Mouse (Mus musculus): ENCODE measurements at regions not wholly inside any gene's neighbourhood (a gene's known extent, or its start where the extent isn't known, plus 50 kb on each side); places are given as distances from the start of the nearest gene placed in this dataset.

- Histone ChIP-seq H3K4me2 (replicated peaks) (no peak overlapping the region), H3K27me3 (no peaks in the 10 kb centered on the region), H3K4me1 (no peaks in the 10 kb centered on the region), H3K27ac (replicated peaks) (no peak overlapping the region), H3K9ac (no peak overlapping the region), H3K4me3 (replicated peaks) (no peak overlapping the region), H3K9me3 (replicated peaks) (no peaks in the 10 kb centered on the region), H3K36me3 (no peaks in the 10 kb centered on the region)
- ATAC-seq (ENCODE audit: insufficient number of reproducible peaks, low FRiP score, low TSS enrichment, low read depth) = no peak
- 74% methylated on average over 9 of the region's 9 CpGs for WGBS
Observed at GRCm38 (mm10) chr9:115600228-115600627, 290.0 kb upstream of the Stt3b start.

GRCm38 (mm10) chr9:115600826-115601225 is 290.6 kb upstream of the Stt3b start:
- no peak overlapping the region for H3K9ac ChIP-seq
- ATAC-seq (ENCODE audit: insufficient number of reproducible peaks, low FRiP score, low TSS enrichment, low read depth) = no peak

GRCm38 (mm10) chr9:115602772-115603171 is 292.6 kb upstream of the Stt3b start:
- Histone ChIP-seq H3K36me3 (no peaks in the 10 kb centered on the region), H3K9ac (no peak overlapping the region), H3K9me3 (replicated peaks) (no peaks in the 10 kb centered on the region), H3K4me1 (no peaks in the 10 kb centered on the region), H3K27me3 (no peaks in the 10 kb centered on the region), H3K27ac (replicated peaks) (no peak overlapping the region), H3K4me3 (replicated peaks) (no peak overlapping the region), H3K4me2 (replicated peaks) (no peak overlapping the region)
- ATAC-seq (ENCODE audit: insufficient number of reproducible peaks, low FRiP score, low TSS enrichment, low read depth) = no peak
- 93% methylated on average over 7 of the region's 7 CpGs for WGBS

More at GRCm38 (mm10) chr9:115600826-115601225, 290.6 kb upstream of the Stt3b start:
- no peak overlapping the region for H3K27ac ChIP-seq (replicated peaks)
- no peaks in the 10 kb centered on the region for H3K4me1 ChIP-seq
- 76% methylated on average over 2 of the region's 2 CpGs for WGBS
- H3K4me2 ChIP-seq (replicated peaks) = no peak overlapping the region
- no peaks in the 10 kb centered on the region for H3K27me3 ChIP-seq
- H3K4me3 ChIP-seq (replicated peaks) = no peak overlapping the region
- H3K9me3 ChIP-seq (replicated peaks) = no peaks in the 10 kb centered on the region
- H3K36me3 ChIP-seq = no peaks in the 10 kb centered on the region

GRCm38 (mm10) chr9:115604450-115604849 is 294.2 kb upstream of the Stt3b start:
- H3K27me3 ChIP-seq = no peaks in the 10 kb centered on the region
- WGBS = 68% methylated on average over 3 of the region's 3 CpGs
- H3K9ac ChIP-seq = no peak overlapping the region
- no peaks in the 10 kb centered on the region for H3K36me3 ChIP-seq
- ATAC-seq (ENCODE audit: insufficient number of reproducible peaks, low FRiP score, low TSS enrichment, low read depth) = no peak
- no peaks in the 10 kb centered on the region for H3K9me3 ChIP-seq (replicated peaks)
- H3K4me2 ChIP-seq (replicated peaks) = no peak overlapping the region
- H3K4me1 ChIP-seq = no peaks in the 10 kb centered on the region
- no peak overlapping the region for H3K4me3 ChIP-seq (replicated peaks)
- H3K27ac ChIP-seq (replicated peaks) = no peak overlapping the region

- no peaks in the 10 kb centered on the region for H3K9me3 ChIP-seq (replicated peaks)
- no peaks in the 10 kb centered on the region for H3K27me3 ChIP-seq
- H3K4me1 ChIP-seq = no peaks in the 10 kb centered on the region
- H3K27ac ChIP-seq (replicated peaks) = no peak overlapping the region
- 75% methylated on average over 14 of the region's 14 CpGs for WGBS
- H3K4me2 ChIP-seq (replicated peaks) = no peak overlapping the region
- no peak for ATAC-seq (ENCODE audit: insufficient number of reproducible peaks, low FRiP score, low TSS enrichment, low read depth)
- no peaks in the 10 kb centered on the region for H3K36me3 ChIP-seq
- no peak overlapping the region for H3K9ac ChIP-seq
- H3K4me3 ChIP-seq (replicated peaks) = no peak overlapping the region
Observed at GRCm38 (mm10) chr9:115604968-115605682, 294.9 kb upstream of the Stt3b start.

DNA sequence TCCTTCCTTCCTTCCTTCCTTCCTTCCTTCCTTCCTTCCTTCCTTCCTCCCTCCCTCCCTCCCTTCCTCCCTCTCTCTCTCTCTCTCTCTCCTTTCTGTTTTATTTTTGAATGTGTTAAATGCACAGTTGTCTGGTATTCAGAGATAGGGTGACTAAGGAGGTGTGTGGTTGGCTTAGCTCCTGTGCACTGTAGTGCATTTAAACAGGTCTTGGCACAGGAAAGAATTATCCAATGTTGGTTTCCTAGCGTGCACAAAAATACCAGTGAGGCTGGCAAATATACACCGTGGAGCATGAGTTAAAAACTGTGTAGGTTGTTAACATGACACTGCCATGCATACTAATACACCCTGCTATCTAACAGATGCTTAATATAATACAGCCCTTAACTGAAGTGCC is 297.7 kb upstream of the Stt3b start:
- H3K4me1 ChIP-seq = no peaks in the 10 kb centered on the region
- H3K4me2 ChIP-seq (replicated peaks) = no peak overlapping the region
- ATAC-seq (ENCODE audit: insufficient number of reproducible peaks, low FRiP score, low TSS enrichment, low read depth) = no peak
- no peaks in the 10 kb centered on the region for H3K36me3 ChIP-seq
- 66% methylated on average over 2 of the region's 2 CpGs for WGBS
- H3K27ac ChIP-seq (replicated peaks) = no peak overlapping the region
- no peaks in the 10 kb centered on the region for H3K9me3 ChIP-seq (replicated peaks)
- H3K27me3 ChIP-seq = no peaks in the 10 kb centered on the region
- no peak overlapping the region for H3K9ac ChIP-seq
- H3K4me3 ChIP-seq (replicated peaks) = no peak overlapping the region

GRCm38 (mm10) chr9:115608377-115608776 is 298.2 kb upstream of the Stt3b start:
- Histone ChIP-seq H3K9ac (no peak overlapping the region), H3K4me3 (replicated peaks) (no peak overlapping the region), H3K36me3 (no peaks in the 10 kb centered on the region), H3K9me3 (replicated peaks) (no peaks in the 10 kb centered on the region), H3K27ac (replicated peaks) (no peak overlapping the region), H3K27me3 (no peaks in the 10 kb centered on the region), H3K4me1 (no peaks in the 10 kb centered on the region), H3K4me2 (replicated peaks) (no peak overlapping the region)
- 81% methylated on average over 5 of the region's 5 CpGs for WGBS
- no peak for ATAC-seq (ENCODE audit: insufficient number of reproducible peaks, low FRiP score, low TSS enrichment, low read depth)

GRCm38 (mm10) chr9:115609904-115610303 is 299.4 kb upstream of the Gadl1 start:
- Histone ChIP-seq H3K36me3 (no peaks in the 10 kb centered on the region), H3K4me2 (replicated peaks) (no peak overlapping the region), H3K27me3 (no peaks in the 10 kb centered on the region), H3K9ac (no peak overlapping the region), H3K4me3 (replicated peaks) (no peak overlapping the region), H3K4me1 (no peaks in the 10 kb centered on the region), H3K9me3 (replicated peaks) (no peaks in the 10 kb centered on the region), H3K27ac (replicated peaks) (no peak overlapping the region)
- no peak for ATAC-seq (ENCODE audit: insufficient number of reproducible peaks, low FRiP score, low TSS enrichment, low read depth)
- 85% methylated on average over 5 of the region's 5 CpGs for WGBS

DNA sequence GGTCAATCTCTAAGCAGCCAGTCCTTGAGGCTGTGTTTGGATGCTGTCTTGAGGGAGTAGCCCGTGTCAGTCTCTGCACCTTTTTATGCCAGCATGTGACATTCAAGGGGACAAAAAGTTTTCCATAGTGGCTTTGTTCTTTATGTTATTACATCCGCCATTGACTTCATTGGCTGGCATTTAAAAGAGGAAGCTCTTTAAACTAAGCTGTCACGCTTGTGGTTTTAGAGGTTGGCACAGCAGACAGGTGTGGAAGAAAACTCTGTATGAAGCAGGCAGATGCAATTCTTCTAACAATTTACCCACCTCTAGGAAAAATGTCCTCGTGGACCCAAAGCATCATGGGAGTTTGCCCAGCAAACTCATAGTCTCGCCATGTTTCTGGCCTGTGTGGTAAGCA is 297.5 kb upstream of the Gadl1 start:
- no peak for ATAC-seq (ENCODE audit: insufficient number of reproducible peaks, low FRiP score, low TSS enrichment, low read depth)
- no peak overlapping the region for H3K9ac ChIP-seq
- no peak overlapping the region for H3K4me3 ChIP-seq (replicated peaks)
- no peaks in the 10 kb centered on the region for H3K4me1 ChIP-seq
- no peaks in the 10 kb centered on the region for H3K36me3 ChIP-seq
- H3K27me3 ChIP-seq = no peaks in the 10 kb centered on the region
- no peak overlapping the region for H3K27ac ChIP-seq (replicated peaks)
- H3K9me3 ChIP-seq (replicated peaks) = no peaks in the 10 kb centered on the region
- H3K4me2 ChIP-seq (replicated peaks) = no peak overlapping the region
- 85% methylated on average over 5 of the region's 5 CpGs for WGBS

DNA sequence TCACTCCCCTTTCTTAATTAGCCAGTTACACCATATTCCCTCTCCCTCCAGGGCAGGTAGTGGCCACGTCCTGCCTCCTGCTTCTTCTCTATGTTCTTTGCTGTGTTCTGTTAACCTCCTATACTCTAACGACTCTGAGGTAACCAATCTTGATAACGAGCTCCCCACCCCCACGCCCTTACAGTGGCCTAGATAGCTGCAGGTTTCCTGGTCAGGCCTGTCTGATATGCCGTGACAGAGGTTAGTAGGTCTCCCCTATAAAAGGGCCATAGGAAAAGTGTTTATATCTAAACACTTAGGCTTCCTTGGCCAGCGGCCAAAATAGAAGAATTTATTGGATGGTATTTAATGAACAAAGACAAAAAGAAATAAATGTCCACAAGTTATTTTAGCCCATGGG is 296.3 kb upstream of the Gadl1 start:
- Histone ChIP-seq H3K9ac (no peak overlapping the region), H3K27ac (replicated peaks) (no peak overlapping the region), H3K9me3 (replicated peaks) (no peaks in the 10 kb centered on the region), H3K27me3 (no peaks in the 10 kb centered on the region), H3K4me1 (no peaks in the 10 kb centered on the region), H3K4me3 (replicated peaks) (no peak overlapping the region), H3K36me3 (no peaks in the 10 kb centered on the region), H3K4me2 (replicated peaks) (no peak overlapping the region)
- ATAC-seq (ENCODE audit: insufficient number of reproducible peaks, low FRiP score, low TSS enrichment, low read depth) = no peak; the same call in 1 of the 2 replicates
- WGBS = 84% methylated on average over 6 of the region's 6 CpGs

DNA sequence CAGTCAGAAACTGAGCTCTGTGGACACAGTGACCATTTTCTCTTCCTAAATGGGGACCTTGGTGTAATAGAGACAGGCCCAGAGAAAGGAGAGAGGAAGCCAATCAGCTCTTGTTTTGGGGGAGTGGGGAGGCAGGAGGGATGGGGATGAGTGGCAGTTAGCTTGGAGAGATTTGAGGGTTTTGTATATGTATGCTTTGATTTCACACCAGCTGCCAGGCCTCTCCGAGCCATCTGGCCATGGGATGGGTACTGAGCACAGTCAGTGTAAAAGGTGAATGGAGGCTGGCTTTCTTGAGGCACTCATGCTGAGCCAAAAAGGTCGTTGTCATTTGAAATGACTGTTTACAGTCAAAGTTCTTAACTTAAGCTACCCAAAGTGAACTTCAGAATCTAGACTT is 295.2 kb upstream of the Gadl1 start:
- H3K9me3 ChIP-seq (replicated peaks) = no peaks in the 10 kb centered on the region
- H3K36me3 ChIP-seq = no peaks in the 10 kb centered on the region
- H3K4me3 ChIP-seq (replicated peaks) = no peak overlapping the region
- ATAC-seq (ENCODE audit: insufficient number of reproducible peaks, low FRiP score, low TSS enrichment, low read depth) = no peak
- H3K27ac ChIP-seq (replicated peaks) = no peak overlapping the region
- WGBS = 74% methylated on average over 2 of the region's 2 CpGs
- H3K27me3 ChIP-seq = no peaks in the 10 kb centered on the region
- no peak overlapping the region for H3K4me2 ChIP-seq (replicated peaks)
- H3K4me1 ChIP-seq = no peaks in the 10 kb centered on the region
- H3K9ac ChIP-seq = no peak overlapping the region

- no peak for ATAC-seq (ENCODE audit: insufficient number of reproducible peaks, low FRiP score, low TSS enrichment, low read depth)
- Histone ChIP-seq H3K27ac (replicated peaks) (no peak overlapping the region), H3K9me3 (replicated peaks) (no peaks in the 10 kb centered on the region), H3K4me1 (no peaks in the 10 kb centered on the region), H3K4me2 (replicated peaks) (no peak overlapping the region), H3K4me3 (replicated peaks) (no peak overlapping the region), H3K27me3 (no peaks in the 10 kb centered on the region), H3K9ac (no peak overlapping the region), H3K36me3 (no peaks in the 10 kb centered on the region)
- WGBS = 76% methylated on average over 6 of the region's 6 CpGs
Observed at GRCm38 (mm10) chr9:115617909-115618308, 291.3 kb upstream of the Gadl1 start.

Measured in embryonic facial prominence, embryonic 15.5 days (tissue).